Mouse (Mus musculus) ES-E14 (cell line): ENCODE results near the gene Lrmda.

Experiments used
- ZC3H11A ChIP-seq: IDR thresholded peaks from 2 replicates; pipeline ENCODE4 v1.6.1; 2012; ENCODE audit warnings: low read depth, mild to moderate bottlenecking, inconsistent platforms, low read length, borderline replicate concordance
- ZNF384 ChIP-seq: IDR thresholded peaks from 2 replicates; pipeline ENCODE4 v1.6.1; 2012; ENCODE audit warnings: low read depth, low read length, inconsistent platforms

DNA sequence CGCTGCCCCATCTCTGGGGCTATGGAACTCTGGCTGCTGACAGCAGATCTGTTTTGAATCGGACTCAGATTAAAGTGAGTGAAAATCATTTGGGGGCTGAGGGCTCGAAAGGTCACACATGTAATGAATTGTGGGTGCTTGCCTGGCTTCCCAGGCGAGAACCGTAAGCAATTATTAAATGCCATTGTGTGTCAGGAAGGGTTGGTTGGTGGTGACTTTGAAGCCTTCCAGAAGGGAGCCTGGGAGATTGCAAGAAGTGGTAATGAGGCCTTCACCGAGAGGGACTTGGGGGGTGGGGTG lies 29.3 kb downstream of the Lrmda start:
- TF ChIP-seq ZC3H11A (no peak), ZNF384 (no peak)
